Mouse (Mus musculus) brain, embryonic 14.5 days (tissue): ENCODE results near the gene Dpep1. TPM values are rescaled to one million over a fixed set of nuclear protein-coding genes. Genes with fewer than 3 reads are reported as not detected.
"Not testable (repeated sequence)": the region's sequence is repeated elsewhere in the genome, so short reads cannot be mapped to it uniquely, and the experiment has no call there.

Source experiments
- DNase-seq: peaks from one replicate; pipeline ENCODE4 v3.0.0-alpha.2; 2011; ENCODE audit warnings: low read depth
- CTCF ChIP-seq: fragments of 200-500 bp; IDR thresholded peaks from 2 replicates; pipeline ENCODE4 v1.5.1; 2012; ENCODE audit warnings: inconsistent platforms, mild to moderate bottlenecking, moderate library complexity, borderline replicate concordance; ENCODE audit not compliant: insufficient read depth, insufficient read length; ENCODE audit errors: extremely low read depth
- POLR2A ChIP-seq: fragments of 200-500 bp; IDR thresholded peaks from 2 replicates; pipeline ENCODE4 v1.6.1; 2012; ENCODE audit warnings: mild to moderate bottlenecking, inconsistent platforms, borderline replicate concordance; ENCODE audit not compliant: poor library complexity, insufficient read depth, insufficient read length, severe bottlenecking; ENCODE audit errors: extremely low read depth
- polyA plus RNA-seq: library from polyadenylated mRNA; depleted of rRNA; stranded (reverse); fragments of >200 nt; gene quantifications from 2 replicates; pipeline ENCODE4 v1.2.3, GENCODE M21; 2012

Gene Dpep1
- polyA plus RNA-seq, 1 experiment: 0.66 TPM

DNA sequence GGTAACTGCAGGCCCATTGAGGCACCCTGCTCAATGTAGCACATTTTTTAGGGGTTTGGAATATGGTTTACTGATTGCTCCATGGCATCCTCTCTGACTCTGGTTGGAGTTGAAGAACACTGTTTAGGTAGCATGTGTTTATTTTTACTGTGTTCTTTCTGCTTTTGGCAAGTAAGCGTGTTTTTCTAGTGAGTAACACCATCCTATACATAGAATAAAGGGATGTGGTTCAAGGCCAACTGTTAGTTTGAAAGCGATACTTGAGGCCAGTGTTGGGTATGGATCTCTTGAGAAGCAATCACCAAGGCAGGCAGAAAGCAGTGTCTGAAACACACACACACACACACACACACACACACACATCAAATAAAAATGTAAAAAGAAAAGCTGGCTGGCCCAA is 2.0 kb downstream of the Dpep1 start:
- no peak for TF ChIP-seq POLR2A

DNA sequence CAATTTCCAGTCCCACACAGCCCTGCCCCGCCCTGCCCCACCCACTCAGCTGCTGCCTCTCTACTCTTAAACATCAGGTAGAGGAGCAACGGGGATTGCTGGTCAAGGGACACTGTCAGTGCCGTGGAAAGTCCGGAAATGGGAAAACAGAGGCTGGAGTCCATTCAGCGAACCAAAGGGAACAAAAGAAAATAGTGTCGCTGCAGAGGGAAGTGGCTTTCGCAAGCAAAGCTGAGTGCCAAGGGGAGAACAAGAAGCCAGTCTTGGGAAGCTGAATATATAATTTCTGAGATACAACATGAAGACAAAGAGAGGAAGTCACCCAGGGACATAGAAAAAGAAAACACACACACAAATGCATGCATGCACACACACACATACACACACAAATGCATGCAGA is 2.8 kb downstream of the Dpep1 start:
- no peak for DNase-seq
- no peak for TF ChIP-seq CTCF
- TF ChIP-seq POLR2A: no peak

More for the DNA sequence above, 2.0 kb downstream of the Dpep1 start:
- DNase-seq: no peak

DNA sequence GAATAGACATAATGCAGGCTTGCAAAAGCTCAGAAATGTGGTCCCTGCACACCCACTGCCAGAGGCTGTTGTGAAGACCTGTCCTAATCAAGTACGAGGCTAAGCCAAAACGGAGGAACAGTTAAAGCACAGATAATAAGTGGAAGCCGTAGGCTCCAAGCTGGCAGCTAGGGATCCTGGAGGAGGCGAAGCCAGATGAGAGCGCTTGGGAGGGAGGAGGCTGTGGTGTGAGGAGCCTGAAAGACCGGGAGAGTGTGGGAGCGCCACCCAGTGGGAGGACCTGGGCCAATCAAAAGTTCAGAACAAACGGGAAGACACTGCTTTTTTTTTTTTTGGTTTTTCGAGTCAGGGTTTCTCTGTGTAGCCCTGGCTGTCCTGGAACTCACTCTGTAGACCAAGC is 4.6 kb downstream of the Dpep1 start:
- no peak for TF ChIP-seq POLR2A
- peak; percentile 65 for TF ChIP-seq CTCF
- DNase-seq: peak; percentile 81

DNA sequence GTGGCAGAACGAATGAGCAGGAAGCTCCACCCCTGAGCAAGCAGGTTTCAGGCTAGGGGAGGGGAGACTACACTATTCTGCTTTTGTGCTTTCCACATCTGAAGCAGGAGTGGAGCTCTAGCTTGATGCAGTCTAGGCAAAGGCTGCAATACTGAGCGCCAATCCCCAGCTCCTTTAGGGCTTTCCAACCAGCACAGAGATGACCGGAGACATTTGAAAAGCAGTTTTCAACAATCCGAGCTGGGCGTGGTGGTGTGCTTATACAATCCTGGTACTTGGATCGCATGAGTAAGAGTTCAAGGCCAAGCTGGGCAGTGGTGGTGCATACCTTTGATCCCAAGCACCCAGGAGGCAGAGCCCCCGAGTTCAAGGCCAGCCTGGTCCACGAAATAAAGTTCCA is 5.9 kb downstream of the Dpep1 start:
- no peak for TF ChIP-seq CTCF

DNA sequence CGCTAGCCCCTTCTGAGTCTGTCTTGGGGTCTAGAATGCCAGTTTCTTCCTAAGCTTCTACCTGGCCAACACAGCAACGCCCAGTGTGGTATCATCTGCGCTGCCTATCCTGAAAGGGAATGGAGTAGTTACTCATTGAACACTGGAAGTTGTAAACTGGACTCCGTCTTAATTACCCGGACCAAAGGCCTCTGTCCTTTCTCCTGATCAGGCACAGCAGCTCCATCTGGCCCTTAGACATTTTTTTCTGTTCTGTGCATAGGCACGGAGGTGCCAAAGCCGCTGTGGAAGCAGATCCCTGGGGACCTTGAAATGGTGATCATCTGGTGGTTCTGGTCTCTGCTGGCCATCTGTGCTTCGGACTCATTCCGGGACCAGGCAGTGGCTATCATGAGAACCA is 7.7 kb downstream of the Dpep1 start:
- no peak for DNase-seq
- TF ChIP-seq POLR2A: no peak
- TF ChIP-seq CTCF: no peak

More for the DNA sequence above, 5.9 kb downstream of the Dpep1 start:
- no peak for DNase-seq

DNA sequence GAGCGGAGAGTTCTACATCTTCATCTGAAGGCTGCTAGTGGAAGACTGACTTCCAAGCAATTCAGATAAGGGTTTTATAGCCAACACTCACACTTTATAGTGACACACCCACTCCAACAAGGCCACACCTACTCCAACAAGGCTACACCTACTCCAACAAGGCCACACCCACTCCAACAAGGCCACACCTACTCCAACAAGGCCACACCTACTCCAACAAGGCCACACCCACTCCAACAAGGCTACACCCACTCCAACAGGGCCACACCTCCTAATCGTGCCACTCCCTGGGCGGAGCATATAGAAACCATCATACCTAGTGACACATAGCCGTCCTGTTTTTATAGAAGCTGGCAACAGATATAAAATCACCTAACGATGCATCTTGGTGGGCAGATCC is 11.0 kb downstream of the Dpep1 start:
- not testable (repeated sequence) for DNase-seq

DNA sequence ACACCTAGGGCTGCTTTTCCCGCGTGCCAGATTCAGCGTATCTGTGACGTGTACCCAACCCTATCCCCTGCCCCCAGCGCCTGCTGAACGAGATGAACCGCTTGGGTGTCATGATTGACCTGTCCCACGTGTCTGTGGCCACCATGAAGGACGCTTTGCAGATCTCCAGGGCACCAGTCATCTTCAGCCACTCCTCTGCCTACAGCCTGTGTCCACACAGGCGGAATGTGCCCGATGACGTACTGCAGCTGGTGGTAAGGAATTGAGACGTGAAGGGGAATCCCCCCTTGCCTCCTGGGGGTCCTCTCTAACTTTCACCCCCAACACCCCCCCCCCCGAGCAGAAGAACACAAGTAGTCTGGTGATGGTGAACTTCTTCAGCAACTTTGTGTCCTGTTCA is 13.8 kb downstream of the Dpep1 start:
- DNase-seq: no peak
- TF ChIP-seq CTCF (no peak), POLR2A (no peak)

DNA sequence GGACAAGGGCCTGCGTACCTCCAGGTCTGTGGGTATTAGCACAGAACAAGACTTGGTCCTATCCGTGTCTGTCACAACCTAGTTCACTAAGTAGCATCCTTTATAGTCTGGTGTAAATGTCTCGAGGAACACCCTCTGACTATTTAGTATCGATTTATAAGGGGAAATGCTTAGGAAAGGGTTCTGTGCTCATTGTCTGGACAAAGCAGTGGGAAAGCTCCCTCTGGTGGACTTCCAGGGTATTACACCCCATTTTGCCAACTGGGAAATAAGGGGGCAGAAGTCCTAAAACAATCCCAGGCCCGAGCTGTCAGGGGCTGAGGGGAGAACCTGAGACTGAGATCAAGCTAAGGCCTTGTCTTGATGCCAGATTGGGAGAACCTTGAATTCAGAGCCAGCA is 16.2 kb downstream of the Dpep1 start:
- TF ChIP-seq CTCF: peak; percentile 91; the same call in 1 of the 2 replicates
- TF ChIP-seq POLR2A: no peak
- DNase-seq: peak; percentile 86

DNA sequence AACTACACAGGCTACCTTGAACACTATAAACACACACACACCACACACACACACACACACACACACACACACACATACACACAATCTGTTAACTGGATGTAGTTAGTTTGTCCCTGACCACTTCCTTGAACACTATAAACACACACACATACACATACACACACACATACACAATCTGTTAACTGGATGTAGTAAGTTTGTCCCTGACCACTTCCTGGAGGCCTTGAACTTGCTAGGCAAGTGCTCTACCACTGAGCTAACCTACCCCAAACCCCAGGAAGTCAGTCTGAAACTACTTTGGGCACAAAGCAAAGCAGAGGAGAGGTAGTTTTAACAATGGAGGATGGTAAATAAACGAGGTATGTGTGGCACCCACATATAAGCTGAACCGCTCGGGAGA is 17.5 kb downstream of the Dpep1 start:
- no peak for DNase-seq
- TF ChIP-seq CTCF (no peak), POLR2A (no peak)

DNA sequence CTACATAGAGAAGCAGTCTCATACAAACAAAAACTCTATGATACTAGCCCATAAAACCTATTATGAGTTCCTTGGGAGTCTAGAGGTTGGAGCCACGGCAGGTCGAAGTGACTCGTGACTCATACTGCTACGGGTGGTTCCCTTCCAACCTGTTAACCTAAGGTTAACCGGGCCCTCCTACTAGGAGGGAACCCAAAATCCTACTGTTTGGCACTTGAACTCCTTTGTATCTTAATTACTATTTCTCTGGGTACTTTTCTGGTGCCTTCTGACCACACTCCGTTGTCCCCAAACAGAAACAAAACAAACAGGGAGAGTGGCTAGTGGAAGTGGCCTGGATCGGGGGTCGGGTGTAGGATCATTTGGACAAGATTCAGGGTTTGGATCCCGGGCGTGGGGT is 25.8 kb downstream of the Dpep1 start:
- no peak for TF ChIP-seq CTCF
- TF ChIP-seq POLR2A: no peak
- DNase-seq: no peak

DNA sequence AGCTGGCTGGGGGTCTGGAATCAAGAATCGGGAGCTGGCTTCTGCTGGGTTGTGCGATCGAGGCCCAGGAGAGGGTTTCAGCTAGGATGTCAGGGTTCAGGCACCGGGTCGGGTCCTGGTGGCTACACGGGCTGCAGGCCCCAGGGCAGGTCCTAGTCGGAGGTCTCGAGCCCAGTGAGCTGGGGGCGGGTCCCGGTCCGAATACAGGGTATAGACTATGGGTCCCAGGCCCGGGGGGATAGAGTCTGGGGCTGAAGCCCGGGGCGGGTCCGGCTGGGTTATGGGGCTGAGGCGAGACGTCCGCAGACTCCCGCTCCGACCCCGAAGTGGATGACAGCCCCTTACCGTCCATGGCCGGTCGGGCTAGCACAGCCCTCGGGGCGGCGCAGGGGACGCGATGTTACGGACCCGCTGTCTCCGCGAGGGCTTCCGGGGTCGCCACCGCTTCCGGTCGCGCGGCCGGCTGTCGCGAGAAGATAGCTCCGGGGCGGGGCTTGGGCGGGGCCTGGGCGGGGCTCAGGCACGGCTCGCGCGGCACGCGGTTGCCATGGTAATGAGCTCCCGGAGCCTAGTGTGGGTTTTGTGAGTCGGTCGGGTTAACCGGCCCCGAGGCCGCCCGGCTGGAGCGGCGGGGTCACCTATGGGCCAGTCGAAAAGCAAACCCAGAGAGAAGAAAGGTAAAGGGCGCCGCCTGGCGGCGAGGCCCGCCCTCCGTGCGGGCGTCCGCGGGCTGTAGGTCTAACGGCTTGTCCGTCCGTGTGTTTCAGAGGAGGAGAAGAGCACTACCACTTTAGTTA is 26.5 kb downstream of the Dpep1 start, which contains the start of the genes Chmp1a and Spata33:
Gene Chmp1a (minus strand): TSS at position 443 of the 797 bp plus-strand sequence.
Gene Spata33 (plus strand): TSS at position 512 of the 797 bp plus-strand sequence.
- peak; percentile 96 for DNase-seq
- TF ChIP-seq POLR2A (peak; percentile 83; the same call in 1 of the 2 replicates), CTCF (peak; percentile 69)

DNA sequence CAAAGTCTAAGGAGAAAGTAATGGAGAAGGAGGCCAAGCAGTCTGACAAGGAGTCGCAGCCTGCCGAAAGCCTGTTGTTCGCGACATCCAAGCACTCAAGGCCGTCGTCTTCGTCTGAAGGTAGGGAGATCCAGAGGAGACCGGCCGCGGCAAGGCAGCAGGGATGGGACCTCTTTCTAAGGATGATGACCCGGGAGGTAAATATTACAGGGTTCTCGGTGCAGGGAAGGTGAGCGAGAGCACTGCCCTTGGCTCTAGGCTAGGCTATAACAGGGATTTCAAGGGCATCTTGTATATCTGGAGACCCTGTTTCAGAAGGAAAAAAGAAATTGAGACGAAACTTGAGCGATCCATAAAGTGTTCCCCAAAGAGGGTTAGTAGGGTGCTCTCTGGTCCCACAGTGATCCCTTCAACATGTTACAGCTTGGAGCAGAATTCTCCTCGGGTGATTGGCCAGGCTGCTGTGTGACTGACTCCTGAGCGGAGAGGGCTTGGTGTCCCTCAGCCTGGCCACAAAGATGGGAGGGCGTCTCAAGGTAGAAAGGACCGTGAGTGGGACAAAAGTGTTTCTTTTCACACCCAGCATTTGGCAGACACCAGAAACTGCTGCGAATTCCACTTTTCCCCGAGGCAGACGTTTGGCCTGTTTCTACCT is 27.2 kb downstream of the Dpep1 start:
- TF ChIP-seq CTCF: no peak
- DNase-seq: no peak

DNA sequence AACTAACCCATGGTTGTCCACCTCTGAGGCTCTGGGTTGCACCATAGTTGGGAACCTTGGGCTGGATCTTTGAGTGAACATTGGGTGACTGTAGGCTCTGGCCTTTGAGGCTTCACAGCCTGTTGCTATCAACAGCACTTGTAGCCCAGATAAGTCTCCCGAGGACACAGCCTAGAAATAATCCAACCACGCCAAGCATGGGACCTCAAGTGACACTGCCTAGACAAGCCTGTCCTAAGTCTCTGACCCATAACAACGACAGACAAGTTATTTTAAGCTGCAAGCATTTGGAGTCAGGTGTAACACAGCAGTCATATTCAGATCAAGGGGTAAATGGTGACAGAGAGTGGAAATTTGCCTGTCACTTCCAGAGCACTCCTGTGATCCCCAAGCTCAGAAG is 29.4 kb downstream of the Dpep1 start:
- DNase-seq: no peak
- no peak for TF ChIP-seq CTCF
- TF ChIP-seq POLR2A: no peak
